Mouse (Mus musculus) T-helper 1 cell (primary cell): ENCODE measurements around the gene Catsper1.

Experiments
- in situ Hi-C: fragments of 300-600 bp; cut with MboI, MseI; formaldehyde crosslinking; loops from one replicate; pipeline ENCODE4 v1.15.1; 2025; ENCODE audit warnings: high pct_unique_total_duplicates

Catsper1 gene

GRCm38 (mm10) chr19:5353609-5354008 is 18.1 kb downstream of the Catsper1 start:
- in situ Hi-C loops, result no loop called here

- in situ Hi-C loops, result no loop called here
Observed at GRCm38 (mm10) chr19:5356080-5356479, 20.5 kb downstream of the Catsper1 start.

GRCm38 (mm10) chr19:5362186-5362585 is 26.6 kb downstream of the Catsper1 start:
- in situ Hi-C loops, result no loop called here

GRCm38 (mm10) chr19:5364124-5364523 is 28.6 kb downstream of the Catsper1 start:
- in situ Hi-C loops, result no loop called here

GRCm38 (mm10) chr19:5365751-5366150 is 30.2 kb downstream of the Catsper1 start:
- in situ Hi-C loops, result no loop called here

- in situ Hi-C loops, result no loop called here
Observed at GRCm38 (mm10) chr19:5366175-5367052, 30.9 kb downstream of the Catsper1 start, which contains the start of gene Eif1ad. Gene Eif1ad, plus strand, starts transcription at chr19:5366741.

- in situ Hi-C loops, result no loop called here
Observed at GRCm38 (mm10) chr19:5367053-5367359, 31.5 kb downstream of the Catsper1 start, which contains the start of gene Banf1. Gene Banf1, minus strand, starts transcription at chr19:5367168.

GRCm38 (mm10) chr19:5367455-5367854 is 31.9 kb downstream of the Catsper1 start:
- in situ Hi-C loops, result no loop called here

- in situ Hi-C loops, result no loop called here
Observed at GRCm38 (mm10) chr19:5370932-5371331, 35.4 kb downstream of the Catsper1 start.

- in situ Hi-C loops, result no loop called here
Observed at GRCm38 (mm10) chr19:5372724-5373123, 37.2 kb downstream of the Catsper1 start.

GRCm38 (mm10) chr19:5374177-5374576 is 38.6 kb downstream of the Catsper1 start:
- in situ Hi-C loops, result no loop called here

- in situ Hi-C loops, result no loop called here
Observed at GRCm38 (mm10) chr19:5374748-5375147, 39.2 kb downstream of the Catsper1 start.

GRCm38 (mm10) chr19:5377446-5377845 is 41.9 kb downstream of the Catsper1 start:
- in situ Hi-C loops, result no loop called here

- in situ Hi-C loops, result no loop called here
Observed at GRCm38 (mm10) chr19:5383326-5383725, 47.8 kb downstream of the Catsper1 start.

- in situ Hi-C loops, result no loop called here
Observed at GRCm38 (mm10) chr19:5384715-5385114, 49.2 kb downstream of the Catsper1 start.

GRCm38 (mm10) chr19:5388011-5388441 is 52.5 kb downstream of the Catsper1 start:
- in situ Hi-C loops, result no loop called here

GRCm38 (mm10) chr19:5388588-5389242 is 53.2 kb downstream of the Catsper1 start, which contains the start of gene Sart1:
Gene Sart1, minus strand, starts transcription at chr19:5388703.
- in situ Hi-C loops, result no loop called here

GRCm38 (mm10) chr19:5389647-5390046 is 54.1 kb downstream of the Catsper1 start:
- in situ Hi-C loops, result no loop called here

GRCm38 (mm10) chr19:5390416-5390815 is 54.9 kb downstream of the Catsper1 start:
- in situ Hi-C loops, result no loop called here

- in situ Hi-C loops, result no loop called here
Observed at GRCm38 (mm10) chr19:5392892-5393291, 57.4 kb downstream of the Catsper1 start.
